Mouse (Mus musculus) intestine, postnatal 0 days (tissue): ENCODE data around the gene Exoc2. TPM values are rescaled to one million over a fixed set of nuclear protein-coding genes. Genes with fewer than 3 reads are reported as not detected.

Experiments used
- ATAC-seq: fragments of 200-750 bp; cut with Nextera tagmentation; 2 replicates; pipeline ENCODE4 v1.8.0; 2017; ENCODE audit warnings: mild to moderate bottlenecking, moderate TSS enrichment, moderate library complexity
- H3K27ac ChIP-seq: fragments of 300-500 bp; sonication (generic); 2 replicates; pipeline ENCODE4 v1.5.1; 2014; ENCODE audit warnings: mild to moderate bottlenecking, low read depth, low read length, moderate library complexity
- H3K27me3 ChIP-seq: fragments of 300-500 bp; sonication (generic); replicated peaks from 2 replicates; pipeline ENCODE4 v1.6.1; 2014; ENCODE audit warnings: low read length, mixed read lengths; ENCODE audit not compliant: control insufficient read depth, insufficient read depth
- H3K36me3 ChIP-seq: fragments of 300-500 bp; sonication (generic); 2 replicates; pipeline ENCODE4 v1.6.1; 2014; ENCODE audit warnings: mild to moderate bottlenecking, moderate library complexity; ENCODE audit not compliant: control insufficient read depth, insufficient read depth
- H3K4me1 ChIP-seq: fragments of 300-500 bp; sonication (generic); replicated peaks from 2 replicates; pipeline ENCODE4 v1.6.1; 2014; ENCODE audit warnings: antibody characterized with exemption, low read length, mixed read lengths; ENCODE audit not compliant: control insufficient read depth, insufficient read depth
- H3K4me2 ChIP-seq: fragments of 300-500 bp; sonication (generic); replicated peaks from 2 replicates; pipeline ENCODE4 v1.6.1; 2014; ENCODE audit warnings: low read depth, mild to moderate bottlenecking, moderate library complexity
- H3K4me3 ChIP-seq: fragments of 300-500 bp; sonication (generic); 2 replicates; pipeline ENCODE4 v1.5.1; 2014; ENCODE audit warnings: low read depth, low read length
- H3K9ac ChIP-seq: fragments of 300-500 bp; sonication (generic); 2 replicates; pipeline ENCODE4 v1.6.1; 2014; ENCODE audit warnings: mild to moderate bottlenecking, low read depth, low read length
- H3K9me3 ChIP-seq: fragments of 300-500 bp; sonication (generic); 2 replicates; pipeline ENCODE4 v1.6.1; 2016; ENCODE audit warnings: mixed run types; ENCODE audit not compliant: control insufficient read depth
- CTCF ChIP-seq: sonication (generic); IDR thresholded peaks from 2 replicates; pipeline ENCODE4 v1.5.1; 2016; ENCODE audit warnings: low read depth, mild to moderate bottlenecking, control low read depth, antibody characterized with exemption, moderate library complexity
- WGBS: fragments of 180-500 bp; shearing (Covaris S2); extraction: QIAGEN DNeasy Blood & Tissue Kit; methylation state at CpG from one replicate; pipeline ENCODE4 v1.1.7; 2014; 5-methylcytosine and 5-hydroxymethylcytosine counted together
- polyA plus RNA-seq: library from polyadenylated mRNA; unstranded; fragments of >200 nt; fragmentation: Nextera tagmentation; extraction: Ambion mirVana; gene quantifications from 2 replicates; pipeline ENCODE4 v1.2.1, GENCODE M21; 2015

Exoc2 gene
- polyA plus RNA-seq, 1 experiment from 2014 or later, result 10.7 TPM

- H3K9me3 ChIP-seq, result no peaks in the 10 kb centered on the region
- H3K4me2 ChIP-seq, result no peak overlapping the region
- TF ChIP-seq CTCF, result no peak
- peaks cover 20% of the 10 kb centered on the region for H3K36me3 ChIP-seq
- H3K4me1 ChIP-seq, result no peaks in the 10 kb centered on the region
- no peak overlapping the region for H3K27ac ChIP-seq
- H3K27me3 ChIP-seq, result no peaks in the 10 kb centered on the region
- H3K9ac ChIP-seq, result no peak overlapping the region
- no peak overlapping the region for H3K4me3 ChIP-seq
- no peak for ATAC-seq
- 86% methylated on average over 7 of the region's 7 CpGs for WGBS
Observed at GRCm38 (mm10) chr13:30820555-30820954, 153.3 kb downstream of the Exoc2 start.

- Histone ChIP-seq H3K36me3 (peaks cover 23% of the 10 kb centered on the region), H3K27me3 (no peaks in the 10 kb centered on the region), H3K27ac (no peak overlapping the region), H3K4me2 (no peak overlapping the region), H3K4me1 (no peaks in the 10 kb centered on the region), H3K9ac (no peak overlapping the region), H3K4me3 (no peak overlapping the region), H3K9me3 (no peaks in the 10 kb centered on the region)
- WGBS, result 88% methylated on average over 2 of the region's 2 CpGs
- ATAC-seq, result no peak
- TF ChIP-seq CTCF, result no peak
Observed at GRCm38 (mm10) chr13:30819891-30820290, 154.0 kb downstream of the Exoc2 start.

- Histone ChIP-seq H3K4me1 (no peaks in the 10 kb centered on the region), H3K27me3 (no peaks in the 10 kb centered on the region), H3K9ac (no peak overlapping the region), H3K9me3 (no peaks in the 10 kb centered on the region), H3K27ac (no peak overlapping the region), H3K4me3 (no peak overlapping the region), H3K4me2 (no peak overlapping the region), H3K36me3 (peaks cover 25% of the 10 kb centered on the region)
- WGBS, result 91% methylated on average over 5 of the region's 5 CpGs
- no peak for TF ChIP-seq CTCF
- ATAC-seq, result no peak
Observed at GRCm38 (mm10) chr13:30817436-30817835, 156.5 kb downstream of the Exoc2 start.

GRCm38 (mm10) chr13:30814256-30814655 lies 159.6 kb downstream of the Exoc2 start:
- 84% methylated on average over 5 of the region's 5 CpGs for WGBS
- no peak for ATAC-seq
- H3K4me1 ChIP-seq, result no peaks in the 10 kb centered on the region

GRCm38 (mm10) chr13:30813464-30813863 lies 160.4 kb downstream of the Exoc2 start:
- Histone ChIP-seq H3K4me2 (no peak overlapping the region), H3K27ac (no peak overlapping the region), H3K27me3 (no peaks in the 10 kb centered on the region), H3K36me3 (peaks cover 7% of the 10 kb centered on the region; the same call in 1 of the 2 replicates), H3K9ac (no peak overlapping the region), H3K4me3 (no peak overlapping the region), H3K9me3 (no peaks in the 10 kb centered on the region), H3K4me1 (no peaks in the 10 kb centered on the region)
- 82% methylated on average over 5 of the region's 5 CpGs for WGBS
- no peak for ATAC-seq
- TF ChIP-seq CTCF, result no peak

More at GRCm38 (mm10) chr13:30814256-30814655, 159.6 kb downstream of the Exoc2 start:
- H3K27me3 ChIP-seq, result no peaks in the 10 kb centered on the region
- H3K9ac ChIP-seq, result no peak overlapping the region
- H3K4me2 ChIP-seq, result no peak overlapping the region
- H3K9me3 ChIP-seq, result no peaks in the 10 kb centered on the region
- TF ChIP-seq CTCF, result no peak
- H3K36me3 ChIP-seq, result peaks cover 7% of the 10 kb centered on the region; the same call in 1 of the 2 replicates
- H3K4me3 ChIP-seq, result no peak overlapping the region
- no peak overlapping the region for H3K27ac ChIP-seq

- Histone ChIP-seq H3K9ac (no peak overlapping the region), H3K27me3 (no peaks in the 10 kb centered on the region), H3K27ac (no peak overlapping the region), H3K4me3 (no peak overlapping the region), H3K4me1 (no peaks in the 10 kb centered on the region), H3K4me2 (no peak overlapping the region), H3K9me3 (no peaks in the 10 kb centered on the region), H3K36me3 (peaks cover 1% of the 10 kb centered on the region; the same call in 1 of the 2 replicates)
- no peak for ATAC-seq
- WGBS, result 86% methylated on average over 7 of the region's 7 CpGs
- no peak for TF ChIP-seq CTCF
Observed at GRCm38 (mm10) chr13:30809240-30809639, 164.7 kb downstream of the Exoc2 start.
